Mouse (Mus musculus) kidney, postnatal 25 days (tissue): ENCODE data around the gene Mrvi1.

Experiments
- DNase-seq, 2 experiments: peaks; one replicate each; pipeline ENCODE4 v3.0.0; 2021; ENCODE audit warnings: mixed read lengths in 2 of 2

Mrvi1 gene

GRCm38 (mm10) chr7:110878028-110878427, 104.2 kb downstream of the Mrvi1 start:
- DNase-seq = no peak

- peak; percentile 20 to 53 for DNase-seq
Measured at GRCm38 (mm10) chr7:110876965-110877364, 105.3 kb downstream of the Mrvi1 start.

GRCm38 (mm10) chr7:110868807-110869206, 113.5 kb downstream of the Mrvi1 start:
- no peak for DNase-seq

GRCm38 (mm10) chr7:110867116-110867515, 115.1 kb downstream of the Mrvi1 start:
- no peak for DNase-seq

- no peak for DNase-seq
Measured at GRCm38 (mm10) chr7:110866021-110866420, 116.2 kb downstream of the Mrvi1 start.

- no peak for DNase-seq
Measured at GRCm38 (mm10) chr7:110865570-110865969, 116.7 kb downstream of the Mrvi1 start.

GRCm38 (mm10) chr7:110865038-110865437, 117.2 kb downstream of the Mrvi1 start:
- peak; percentile 57 to 63 for DNase-seq

GRCm38 (mm10) chr7:110862751-110863289, 119.4 kb downstream of the Mrvi1 start, which contains the start of gene Lyve1:
Gene Lyve1, minus strand, starts transcription at chr7:110863239.
- no peak for DNase-seq

- DNase-seq = no peak
Measured at GRCm38 (mm10) chr7:110860129-110860528, 122.1 kb downstream of the Mrvi1 start.

GRCm38 (mm10) chr7:110855604-110856003, 126.7 kb downstream of the Mrvi1 start:
- DNase-seq = no peak

GRCm38 (mm10) chr7:110854927-110855546, 127.2 kb downstream of the Mrvi1 start:
- DNase-seq = no peak

- no peak for DNase-seq
Measured at GRCm38 (mm10) chr7:110854519-110854918, 127.7 kb downstream of the Mrvi1 start.

- DNase-seq = no peak
Measured at GRCm38 (mm10) chr7:110853611-110854010, 128.7 kb downstream of the Mrvi1 start.

GRCm38 (mm10) chr7:110851541-110852203, 130.6 kb downstream of the Mrvi1 start:
- DNase-seq = no peak

GRCm38 (mm10) chr7:110848371-110848770, 133.9 kb downstream of the Mrvi1 start:
- no peak for DNase-seq

- DNase-seq = no peak
Measured at GRCm38 (mm10) chr7:110847321-110847720, 134.9 kb downstream of the Mrvi1 start.

- peak; percentile 96 for DNase-seq
Measured at GRCm38 (mm10) chr7:110843916-110844874, 138.1 kb downstream of the Mrvi1 start, which contains the start of gene Rnf141. Gene Rnf141, minus strand, starts transcription at chr7:110844457.

GRCm38 (mm10) chr7:110840332-110840731, 141.9 kb downstream of the Mrvi1 start:
- no peak for DNase-seq

GRCm38 (mm10) chr7:110834522-110834921, 147.7 kb downstream of the Mrvi1 start:
- no peak for DNase-seq

- no peak for DNase-seq
Measured at GRCm38 (mm10) chr7:110834018-110834417, 148.2 kb downstream of the Mrvi1 start.

GRCm38 (mm10) chr7:110833024-110833423, 149.2 kb downstream of the Mrvi1 start:
- DNase-seq = no peak

- DNase-seq = no peak
Measured at GRCm38 (mm10) chr7:110823995-110824953, 158.0 kb downstream of the Mrvi1 start.
